Mouse (Mus musculus) T-cell, adult 66 days (primary cell): ENCODE results near the gene Olfr734. TPM values are rescaled to one million over a fixed set of nuclear protein-coding genes. Genes with fewer than 3 reads are reported as not detected.

Experiments
- total RNA-seq, 2 experiments: library from RNA; stranded (reverse); gene quantifications; 3 replicates in 1 of 2; 4 replicates in 1 of 2; pipeline ENCODE4 v1.2.4; 2023

Gene Olfr734
- total RNA-seq, result not detected

DNA sequence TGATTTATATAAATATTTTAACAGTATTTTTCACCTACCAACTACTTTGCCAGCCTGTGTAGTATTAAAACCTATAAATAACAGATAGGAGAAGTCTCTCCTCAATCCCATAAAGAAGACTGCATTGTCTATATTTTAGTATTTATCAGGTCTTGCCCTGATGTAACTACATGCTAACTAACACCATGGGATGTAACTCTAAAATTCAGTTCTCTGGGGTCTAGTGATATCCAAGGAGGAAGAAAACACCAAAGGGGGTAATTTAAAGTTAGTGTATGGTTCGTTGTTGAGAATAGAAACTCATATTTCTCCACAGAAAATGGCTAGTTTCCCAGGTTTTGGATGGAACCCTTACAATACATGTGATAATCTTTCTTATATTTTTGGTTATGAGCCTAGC lies at the start of gene Olfr734:
Olfr734 (minus strand) TSS at position 101 of the 400 bp plus-strand sequence.

DNA sequence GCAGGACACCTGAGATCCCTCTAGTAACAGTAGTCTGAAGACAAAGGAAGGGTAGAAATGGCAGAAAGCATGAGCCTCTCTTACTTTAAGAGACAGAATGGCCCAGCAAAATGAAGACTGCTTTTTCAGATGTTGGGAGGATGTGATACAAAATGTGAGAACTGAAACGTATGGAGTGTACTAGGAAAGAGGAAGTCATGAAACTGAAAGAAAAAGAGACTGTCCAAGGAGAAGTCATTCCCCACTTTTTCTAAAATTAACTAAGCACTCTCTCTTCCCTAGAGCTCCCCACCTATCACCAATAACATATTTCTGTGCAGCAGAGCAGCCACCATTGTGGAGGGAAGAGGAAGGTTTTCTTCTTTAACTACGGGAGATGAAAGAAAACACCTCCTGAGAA lies 31.0 kb upstream of the Olfr734 start, which contains the start of gene Tlr11:
Tlr11 (plus strand) TSS at position 322 of the 400 bp plus-strand sequence.

DNA sequence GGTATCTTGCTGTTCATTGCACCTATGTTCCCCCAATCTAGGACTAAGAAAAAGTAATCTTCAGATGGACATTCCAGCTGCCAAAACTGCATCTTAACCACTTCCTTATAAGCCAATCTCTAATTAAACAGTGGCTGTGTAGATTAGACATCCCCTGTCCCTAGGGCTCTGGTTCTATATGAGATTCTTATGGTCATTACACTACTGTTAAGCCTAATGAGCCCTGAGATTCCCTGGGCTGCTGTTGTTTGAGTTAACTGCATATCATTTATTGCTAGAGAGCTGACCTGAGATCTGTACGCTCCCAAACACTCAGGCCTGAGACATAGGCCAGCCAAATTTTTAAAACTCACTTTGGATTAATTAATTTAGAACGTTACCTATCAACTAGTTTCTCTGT lies 22.2 kb upstream of the Olfr734 start, which contains the start of gene Olfr735:
Olfr735 (minus strand) TSS at position 77 of the 400 bp plus-strand sequence.

DNA sequence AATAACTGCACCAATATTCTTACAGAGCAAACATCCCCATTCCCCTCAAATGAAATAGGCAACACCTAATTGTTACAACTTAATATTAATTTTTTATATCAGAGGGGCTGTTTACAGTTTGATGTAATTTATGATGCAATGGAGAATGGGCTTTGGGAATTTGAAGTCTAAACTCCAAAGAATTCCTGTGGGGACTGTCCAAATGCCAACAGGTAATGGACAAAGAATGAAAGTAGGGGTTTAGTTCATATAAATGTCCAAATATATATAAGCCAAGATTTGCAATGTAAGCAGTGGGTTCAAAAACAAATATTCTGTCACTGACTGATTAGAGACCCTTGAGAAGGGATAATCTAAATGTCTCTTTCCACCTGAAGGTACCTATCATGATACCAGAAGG lies 25.1 kb downstream of the Olfr734 start, which contains the start of gene Olfr733:
Olfr733 (minus strand) TSS at position 101 of the 400 bp plus-strand sequence.

GRCm38 (mm10) chr14:50284106-50284505 lies 42.5 kb downstream of the Olfr734 start, which contains the start of gene Olfr732:
Gene Olfr732, minus strand, starts transcription at chr14:50284206.

Other genes starting within 250 kb of the Olfr734 start
- not detected for gene Olfr726, start 235.8 kb downstream of the Olfr734 start, total RNA-seq
- gene Olfr727, start 203.6 kb downstream of the Olfr734 start, total RNA-seq, result not detected
- gene Olfr728, start 184.1 kb downstream of the Olfr734 start, total RNA-seq, result not detected
- not detected for gene Olfr729, start 173.9 kb downstream of the Olfr734 start, total RNA-seq
- not detected for gene Olfr730, start 138.6 kb downstream of the Olfr734 start, total RNA-seq
- gene Olfr731, start 84.9 kb downstream of the Olfr734 start, total RNA-seq, result not detected
- not detected for gene Olfr732, start 42.6 kb downstream of the Olfr734 start, total RNA-seq
- gene Olfr733, start 25.2 kb downstream of the Olfr734 start, total RNA-seq, result not detected
- not detected for gene Olfr735, start 22.1 kb upstream of the Olfr734 start, total RNA-seq
- under 1 TPM in 1 of 2 experiments, not detected in 1; 0.18 TPM for gene Tlr11, start 31.2 kb upstream of the Olfr734 start, total RNA-seq
- gene Olfr736, start 54.4 kb upstream of the Olfr734 start, total RNA-seq, result not detected
- not detected for gene Olfr738, start 80.8 kb upstream of the Olfr734 start, total RNA-seq
- not detected for gene Olfr739, start 91.9 kb upstream of the Olfr734 start, total RNA-seq
- gene Olfr740, start 118.8 kb upstream of the Olfr734 start, total RNA-seq, result not detected
- gene Olfr741, start 146.0 kb upstream of the Olfr734 start, total RNA-seq, result not detected
- not detected for gene Olfr742, start 176.8 kb upstream of the Olfr734 start, total RNA-seq
- gene Olfr743, start 195.1 kb upstream of the Olfr734 start, total RNA-seq, result not detected